In genomic region chr19:27511340-27511739, GRCm38 (mm10) we compare ENCODE assay signal across 15 mouse cellular contexts.
A peak's percentile ranks its signal among the peaks of the same experiment; 100 is the strongest.
DNase-seq lines count a peak whose midpoint lies in the region; ATAC-seq lines count a peak whose summit lies in the region.
"Had no signal": no experiment of that assay in that cellular context is flagged by ENCODE, and none has a peak within 500 bp of the region (broad histone marks: within the 10 kb centered on the region; RNA-seq: fewer than 3 reads in every experiment).

No protein-coding gene starts in this region.

- WGBS in embryonic facial prominence, embryonic 10.5 days: 41% methylated on average over 6 of the region's 6 CpGs
- 31% methylated on average over 6 of the region's 6 CpGs for WGBS in neural tube, embryonic 11.5 days

- no peak overlapping the region for H3K4me3 ChIP-seq in embryonic facial prominence, embryonic 10.5 days
- H3K4me3 ChIP-seq in neural tube, embryonic 11.5 days (ENCODE audit: low read depth, low read length): no peak overlapping the region
- H3K4me3 ChIP-seq: heart, embryonic 15.5 days had no signal

- H3K9me3 ChIP-seq in embryonic facial prominence, embryonic 10.5 days: no peaks in the 10 kb centered on the region
- no peaks in the 10 kb centered on the region for H3K9me3 ChIP-seq in neural tube, embryonic 11.5 days (ENCODE audit: control insufficient read depth, low read length)
- H3K9me3 ChIP-seq: heart, embryonic 15.5 days had no signal

- peak; percentile 6 to 18 for DNase-seq in kidney, postnatal 4 days
- no peak for DNase-seq in kidney, postnatal 14 days
- peak; percentile 81 for DNase-seq in R1 (ENCODE audit: low read depth, low spot score)
- DNase-seq in embryonic facial prominence, embryonic 10.5 days (ENCODE audit: low spot score): peak; percentile 50
- DNase-seq in neural tube, embryonic 11.5 days (ENCODE audit: low spot score): peak; percentile 40
- DNase-seq in layer of hippocampus, adult 11-12 months (ENCODE audit: low spot score): no peak
- DNase-seq in natural killer cell, adult 2 months (ENCODE audit: low spot score in 2 of 2): no peak
- no peak for DNase-seq in right cerebral cortex, adult 2 months (ENCODE audit: low spot score in 2 of 2)
- DNase-seq: cerebellum, postnatal 36 days; forebrain, postnatal 0 days; gastrocnemius, postnatal 25 days; kidney, adult 18-20 months; lung, adult 18-20 months had no signal

- no peaks in the 10 kb centered on the region for H3K36me3 ChIP-seq in embryonic facial prominence, embryonic 10.5 days (replicated peaks)
- no peaks in the 10 kb centered on the region for H3K36me3 ChIP-seq in neural tube, embryonic 11.5 days (ENCODE audit: control insufficient read depth, insufficient read depth, low read length)
- H3K36me3 ChIP-seq: heart, embryonic 15.5 days had no signal

- no peak overlapping the region for H3K27ac ChIP-seq in embryonic facial prominence, embryonic 10.5 days (replicated peaks)
- H3K27ac ChIP-seq in neural tube, embryonic 11.5 days (ENCODE audit: low read depth, low read length): no peak overlapping the region
- H3K27ac ChIP-seq: heart, embryonic 15.5 days; hindbrain, embryonic 14.5 days had no signal

- no peak overlapping the region for H3K4me2 ChIP-seq in neural tube, embryonic 11.5 days (ENCODE audit: low read depth)
- H3K4me2 ChIP-seq: heart, embryonic 15.5 days; hindbrain, embryonic 14.5 days had no signal

- H3K9ac ChIP-seq in neural tube, embryonic 11.5 days (ENCODE audit: low read length): no peak overlapping the region
- H3K9ac ChIP-seq: forebrain, postnatal 0 days; heart, embryonic 15.5 days; hindbrain, embryonic 14.5 days had no signal

- H3K4me1 ChIP-seq in embryonic facial prominence, embryonic 10.5 days: peaks cover 8% of the 10 kb centered on the region
- no peaks in the 10 kb centered on the region for H3K4me1 ChIP-seq in neural tube, embryonic 11.5 days (ENCODE audit: control insufficient read depth, insufficient read depth, low read length)
- H3K4me1 ChIP-seq: heart, embryonic 15.5 days had no signal

- ATAC-seq in neural tube, embryonic 11.5 days (ENCODE audit: insufficient read depth, low FRiP score, low TSS enrichment): no peak
- ATAC-seq: forebrain, postnatal 0 days had no signal

- no peaks in the 10 kb centered on the region for H3K27me3 ChIP-seq in embryonic facial prominence, embryonic 10.5 days (replicated peaks; ENCODE audit: low read depth, poor library complexity, severe bottlenecking)
- no peaks in the 10 kb centered on the region for H3K27me3 ChIP-seq in neural tube, embryonic 11.5 days (ENCODE audit: control insufficient read depth, insufficient read depth, low read length)
- H3K27me3 ChIP-seq: heart, embryonic 15.5 days had no signal

Comparison
In these comparisons a context has a peak if more than half of its experiments do, and no peak if none do; other contexts are left out.
1. DNase-seq: peak in kidney, postnatal 4 days (2 of 2), R1 (single experiment), embryonic facial prominence, embryonic 10.5 days (single experiment) and neural tube, embryonic 11.5 days (single experiment); none in kidney, postnatal 14 days (single experiment), layer of hippocampus, adult 11-12 months (single experiment), natural killer cell, adult 2 months (0 of 2) and right cerebral cortex, adult 2 months (0 of 2).